ENCODE assay signal across 9 mouse cellular contexts in the genomic region with DNA sequence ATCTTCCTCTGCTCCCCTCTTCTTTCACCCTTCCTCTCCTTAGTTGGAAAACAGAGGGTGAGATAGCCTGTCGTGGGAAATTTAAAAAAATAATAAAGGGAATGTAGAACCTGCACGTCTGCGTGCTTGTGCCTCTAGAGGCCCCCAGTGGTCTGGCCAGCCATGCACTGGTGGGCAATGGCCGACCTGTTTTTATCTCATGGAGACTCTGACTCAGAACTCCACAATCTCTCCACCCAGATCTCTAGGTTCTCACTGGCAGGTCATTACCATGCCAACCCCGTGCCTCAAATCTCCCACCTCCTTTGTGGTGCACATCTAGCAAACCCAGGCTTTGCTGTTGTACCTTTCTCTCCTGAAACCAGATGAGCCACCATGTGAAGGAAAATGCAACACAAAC. TPM values are rescaled to one million over a fixed set of nuclear protein-coding genes. Genes with fewer than 3 reads are reported as not detected.
A peak's percentile ranks its signal among the peaks of the same experiment; 100 is the strongest.
DNase-seq lines count a peak whose midpoint lies in the region; ATAC-seq and TF ChIP-seq lines count a peak whose summit lies in the region.
"Had no signal": no experiment of that assay in that cellular context is flagged by ENCODE, and none has a peak within 500 bp of the region (broad histone marks: within the 10 kb centered on the region; RNA-seq: fewer than 3 reads in every experiment).

No protein-coding gene starts in this region.

- H3K4me2 ChIP-seq in heart, postnatal 0 days (ENCODE audit: low read depth, low read length), result peak overlapping the region; percentile 16; the same call in 1 of the 2 replicates

- no peaks in the 10 kb centered on the region for H3K27me3 ChIP-seq in heart, postnatal 0 days (ENCODE audit: control insufficient read depth, insufficient read depth, low read length)

- TF ChIP-seq CTCF in heart, postnatal 0 days (IDR thresholded peaks at IDR 0.05; ENCODE audit: low read depth), result no peak

- no peaks in the 10 kb centered on the region for H3K36me3 ChIP-seq in heart, postnatal 0 days (replicated peaks; ENCODE audit: control insufficient read depth, insufficient read depth, low read length)

- no peak for DNase-seq in heart, postnatal 0 days (ENCODE audit: low spot score)
- DNase-seq in heart, postnatal 4 days, result no peak
- DNase-seq in B cell, adult 2 months, result peak; percentile 6 to 7
- DNase-seq in ZHBTc4 (ENCODE audit: low read depth, low spot score), result peak; percentile 39
- peak; percentile 8 for DNase-seq in liver
- DNase-seq in layer of hippocampus, postnatal 25 days (ENCODE audit: extremely low spot score in 1 of 2, low spot score in 1 of 2), result no peak
- no peak for DNase-seq in thymus, postnatal 25 days
- DNase-seq in left cerebral cortex, postnatal 36 days (ENCODE audit: low spot score in 2 of 2), result no peak
- DNase-seq: cerebellum, adult 11 months had no signal

- H3K4me3 ChIP-seq in heart, postnatal 0 days (ENCODE audit: low read depth, low read length), result 0 out of 2 replicates have a peak overlapping the region, but pooled peaks have one; percentile 19

- no peak overlapping the region for H3K9ac ChIP-seq in heart, postnatal 0 days (replicated peaks; ENCODE audit: low read depth, low read length)

- intact Hi-C loops in left cerebral cortex, postnatal 36 days (cut with DNase I), result loop anchor here (5.0 kb wide), 1 partner anchor 372 kb away; no protein-coding TSS in a partner anchor

- no peak for TF ChIP-seq EP300 in heart, postnatal 0 days (IDR thresholded peaks at IDR 0.05; ENCODE audit: low read depth)

- ATAC-seq in heart, postnatal 0 days (ENCODE audit: insufficient read depth, low read depth), result no peak

- no peaks in the 10 kb centered on the region for H3K4me1 ChIP-seq in heart, postnatal 0 days (ENCODE audit: control insufficient read depth, insufficient read depth)

- no peak overlapping the region for H3K27ac ChIP-seq in heart, postnatal 0 days (ENCODE audit: low read depth)

- WGBS in heart, postnatal 0 days, result 7% methylated on average over 5 of the region's 5 CpGs

- no peaks in the 10 kb centered on the region for H3K9me3 ChIP-seq in heart, postnatal 0 days (replicated peaks; ENCODE audit: control insufficient read depth, low read length)

RNA-seq across cellular contexts. Expression of a gene that starts 21.3 kb away (rescaled TPM):
- 0.19 TPM in 1 of 2 replicates, not detected in the other for total RNA-seq in heart, postnatal 0 days (2014; rRNA removed; ENCODE audit: low replicate concordance)
- polyA plus RNA-seq in heart, postnatal 0 days (2015; fragmentation: Nextera tagmentation; extraction: Ambion mirVana), result 0.25 and 0.37 TPM in 2 replicates
- under 1 TPM; 0.52 to 0.81 TPM for total RNA-seq in heart, postnatal 4 days (2021)
- total RNA-seq in layer of hippocampus, postnatal 25 days (2021), result under 1 TPM; 0.54 to 0.99 TPM
- 1 to 10 TPM in 1 of 2 experiments, under 1 TPM in 1; 0.84 to 1.3 TPM for total RNA-seq in left cerebral cortex, postnatal 36 days (2021)

RNA-seq across cellular contexts. Expression of a gene that starts 22.5 kb away (rescaled TPM):
- total RNA-seq in heart, postnatal 0 days (2014; rRNA removed; ENCODE audit: low replicate concordance), result 915 and 1,160 TPM in 2 replicates
- 1,410 and 1,523 TPM in 2 replicates for polyA plus RNA-seq in heart, postnatal 0 days (2015; fragmentation: Nextera tagmentation; extraction: Ambion mirVana)
- total RNA-seq in heart, postnatal 4 days (2021), result 1,000 to 10,000 TPM; 1,232 to 1,303 TPM
- total RNA-seq in layer of hippocampus, postnatal 25 days (2021), result 100 to 1,000 TPM; 576 to 686 TPM
- 100 to 1,000 TPM; 483 to 557 TPM for total RNA-seq in left cerebral cortex, postnatal 36 days (2021)

RNA-seq across cellular contexts. Expression of a gene that starts 35.0 kb away (rescaled TPM):
- total RNA-seq in heart, postnatal 0 days (2014; rRNA removed; ENCODE audit: low replicate concordance), result 3.1 and 21.0 TPM in 2 replicates
- polyA plus RNA-seq in heart, postnatal 0 days (2015; fragmentation: Nextera tagmentation; extraction: Ambion mirVana), result 14.2 and 16.0 TPM in 2 replicates
- total RNA-seq in heart, postnatal 4 days (2021), result 10 to 100 TPM; 18.0 to 23.0 TPM
- 10 to 100 TPM; 36.0 to 40.5 TPM for total RNA-seq in layer of hippocampus, postnatal 25 days (2021)
- total RNA-seq in left cerebral cortex, postnatal 36 days (2021), result 10 to 100 TPM; 39.7 to 47.8 TPM

RNA-seq across cellular contexts. Expression of a gene that starts 35.1 kb away (rescaled TPM):
- total RNA-seq in heart, postnatal 0 days (2014; rRNA removed; ENCODE audit: low replicate concordance), result 32.2 and 47.9 TPM in 2 replicates
- polyA plus RNA-seq in heart, postnatal 0 days (2015; fragmentation: Nextera tagmentation; extraction: Ambion mirVana), result 35.3 and 41.5 TPM in 2 replicates
- total RNA-seq in heart, postnatal 4 days (2021), result 10 to 100 TPM; 37.5 to 40.3 TPM
- total RNA-seq in layer of hippocampus, postnatal 25 days (2021), result 10 to 100 TPM; 51.7 to 54.2 TPM
- 10 to 100 TPM; 49.8 to 51.9 TPM for total RNA-seq in left cerebral cortex, postnatal 36 days (2021)

RNA-seq across cellular contexts. Expression of a gene that starts 50.4 kb away (rescaled TPM):
- total RNA-seq in heart, postnatal 0 days (2014; rRNA removed; ENCODE audit: low replicate concordance), result 7.5 and 16.8 TPM in 2 replicates
- polyA plus RNA-seq in heart, postnatal 0 days (2015; fragmentation: Nextera tagmentation; extraction: Ambion mirVana), result 15.9 and 19.4 TPM in 2 replicates
- 10 to 100 TPM; 37.9 to 38.3 TPM for total RNA-seq in heart, postnatal 4 days (2021)
- 10 to 100 TPM; 49.7 to 61.3 TPM for total RNA-seq in layer of hippocampus, postnatal 25 days (2021)
- 10 to 100 TPM; 48.1 to 58.9 TPM for total RNA-seq in left cerebral cortex, postnatal 36 days (2021)

Comparison
In these comparisons a context has a peak if more than half of its experiments do, and no peak if none do; other contexts are left out.
1. DNase-seq: peak in B cell, adult 2 months (2 of 2), ZHBTc4 (single experiment) and liver (single experiment); none in heart, postnatal 0 days (single experiment), heart, postnatal 4 days (single experiment), layer of hippocampus, postnatal 25 days (0 of 2), thymus, postnatal 25 days (single experiment) and left cerebral cortex, postnatal 36 days (0 of 2).